Mouse (Mus musculus): ENCODE results near the gene Cstad.

DNA sequence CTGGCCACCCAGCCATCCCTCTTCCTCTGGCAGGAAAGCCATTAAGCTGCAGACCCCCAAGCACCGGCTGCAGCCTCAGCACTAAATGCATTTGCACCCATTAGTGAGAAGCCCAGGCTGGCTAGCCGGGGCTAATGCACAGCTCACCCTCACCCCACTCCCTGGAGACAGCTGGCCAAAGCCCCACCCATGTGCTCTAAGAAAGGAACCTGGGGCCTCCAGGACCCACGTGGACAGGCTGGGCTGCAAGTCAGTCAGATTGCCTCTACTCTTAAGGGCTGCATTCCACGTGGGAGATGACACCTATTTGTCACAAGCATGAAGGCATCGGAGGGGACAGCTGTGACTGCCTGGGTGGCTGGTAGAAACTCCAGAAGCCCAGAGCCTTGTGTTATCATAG lies 48.0 kb downstream of the Cstad start:
- no peak for TF ChIP-seq RCOR1 (IDR thresholded peaks at IDR 0.05; ENCODE audit: low read depth, low read length)
- no peak for TF ChIP-seq CTCF (IDR thresholded peaks at IDR 0.05 in 2 of 3, conservative IDR thresholded peaks at IDR 0.05 in 1 of 3; ENCODE audit: control insufficient read depth in 1 of 3, insufficient read depth in 1 of 3, low read depth in 2 of 3, low read length in 3 of 3, poor library complexity in 1 of 3, severe bottlenecking in 1 of 3)
- no peak for TF ChIP-seq POLR2AphosphoS2 (IDR thresholded peaks at IDR 0.05; ENCODE audit: low read length)
- TF ChIP-seq EP300 (IDR thresholded peaks at IDR 0.05; ENCODE audit: low read depth in 1 of 2, low read length in 2 of 2) = no peak
- TF ChIP-seq MAZ (IDR thresholded peaks at IDR 0.05; ENCODE audit: low read depth, low read length) = no peak
- no peak for TF ChIP-seq USF1 (IDR thresholded peaks at IDR 0.05; ENCODE audit: low read depth, low read length)
- TF ChIP-seq TAL1 (IDR thresholded peaks at IDR 0.05; ENCODE audit: low read length) = no peak
- no peak for TF ChIP-seq CHD2 (IDR thresholded peaks at IDR 0.05; ENCODE audit: low read length)
- TF ChIP-seq POLR2AphosphoS5 (IDR thresholded peaks at IDR 0.05; ENCODE audit: borderline replicate concordance, low read depth, low read length) = no peak
- no peak for TF ChIP-seq CHD1 (IDR thresholded peaks at IDR 0.05; ENCODE audit: low read depth, low read length)
- TF ChIP-seq NRF1 (IDR thresholded peaks at IDR 0.05; ENCODE audit: insufficient read depth, low read depth, low read length, poor library complexity, severe bottlenecking) = no peak
- TF ChIP-seq POLR2A (IDR thresholded peaks at IDR 0.05; ENCODE audit: control insufficient read depth in 1 of 2, insufficient read depth in 1 of 2, low read depth in 1 of 2, low read length in 2 of 2, poor library complexity in 1 of 2) = no peak
- TF ChIP-seq ETS1 (IDR thresholded peaks at IDR 0.05; ENCODE audit: low read depth, low read length) = no peak
- no peak for TF ChIP-seq GATA1 (IDR thresholded peaks at IDR 0.05; ENCODE audit: low read depth, low read length)

Measured in MEL (cell line).